Mouse (Mus musculus) intestine, embryonic 15.5 days (tissue): Measurements from ENCODE around the gene Gm21719. TPM values are rescaled to one million over a fixed set of nuclear protein-coding genes. Genes with fewer than 3 reads are reported as not detected.
"Not testable (repeated sequence)": the region's sequence is repeated elsewhere in the genome, so short reads cannot be mapped to it uniquely, and the experiment has no call there.

Experiments used
- ATAC-seq: fragments of 200-750 bp; cut with Nextera tagmentation; 2 replicates; pipeline ENCODE4 v1.8.0; 2017; ENCODE audit warnings: moderate TSS enrichment, moderate library complexity
- H3K27ac ChIP-seq: fragments of 300-500 bp; sonication (generic); 2 replicates; pipeline ENCODE4 v1.5.1; 2015; ENCODE audit warnings: mild to moderate bottlenecking, inconsistent platforms
- H3K27me3 ChIP-seq: fragments of 300-500 bp; sonication (generic); replicated peaks from 2 replicates; pipeline ENCODE4 v1.6.1; 2015; ENCODE audit warnings: inconsistent platforms
- H3K36me3 ChIP-seq: fragments of 300-500 bp; sonication (generic); 2 replicates; pipeline ENCODE4 v1.6.1; 2015; ENCODE audit warnings: inconsistent platforms
- H3K4me1 ChIP-seq: fragments of 300-500 bp; sonication (generic); replicated peaks from 2 replicates; pipeline ENCODE4 v1.6.1; 2015; ENCODE audit warnings: inconsistent platforms
- H3K4me2 ChIP-seq: fragments of 300-500 bp; sonication (generic); replicated peaks from 2 replicates; pipeline ENCODE4 v1.6.1; 2015; ENCODE audit warnings: mild to moderate bottlenecking, inconsistent platforms
- H3K4me3 ChIP-seq: fragments of 300-500 bp; sonication (generic); replicated peaks from 2 replicates; pipeline ENCODE4 v1.5.1; 2015; ENCODE audit warnings: inconsistent platforms
- H3K9ac ChIP-seq: fragments of 300-500 bp; sonication (generic); 2 replicates; pipeline ENCODE4 v1.6.1; 2015; ENCODE audit warnings: inconsistent platforms
- H3K9me3 ChIP-seq: fragments of 300-500 bp; sonication (generic); 2 replicates; pipeline ENCODE4 v1.6.1; 2016; ENCODE audit warnings: inconsistent platforms
- WGBS: fragments of 180-500 bp; shearing (Covaris S2); methylation state at CpG from one replicate; pipeline ENCODE4 v1.1.7; 2015; 5-methylcytosine and 5-hydroxymethylcytosine counted together
- polyA plus RNA-seq: library from polyadenylated mRNA; unstranded; fragments of >200 nt; fragmentation: Nextera tagmentation; extraction: Ambion mirVana; gene quantifications from 2 replicates; pipeline ENCODE4 v1.2.1, GENCODE M21; 2015

Gene Gm21719
- polyA plus RNA-seq = not detected in 2 replicates

DNA sequence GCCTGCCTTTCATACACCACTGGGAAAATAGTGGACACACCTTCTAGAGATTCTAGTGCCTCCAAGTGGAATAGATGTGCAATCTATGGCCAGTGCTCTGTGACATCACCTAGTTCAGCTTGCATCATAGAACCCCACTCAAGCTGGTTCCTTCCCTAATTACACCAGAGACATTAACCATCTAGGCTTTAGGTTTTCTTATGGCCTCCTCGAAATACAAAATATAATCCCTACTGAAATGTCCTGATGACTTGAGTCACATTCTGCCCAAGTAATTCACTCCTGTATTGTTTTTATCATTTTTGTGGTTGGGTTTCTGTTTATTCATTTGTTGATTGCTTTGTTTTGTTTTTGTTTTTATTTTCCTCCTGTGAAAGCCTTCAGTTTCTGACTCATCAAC, at the start of gene Gm21719:
Gene Gm21719 (minus strand): TSS at position 101 of the 400 bp plus-strand sequence.
- WGBS = 58% methylated on average over 1 of the region's 1 CpGs
- H3K4me3 ChIP-seq, H3K4me2 ChIP-seq, H3K4me1 ChIP-seq, H3K27me3 ChIP-seq, H3K9me3 ChIP-seq, H3K27ac ChIP-seq, H3K36me3 ChIP-seq, H3K9ac ChIP-seq, ATAC-seq: not testable (repeated sequence)

Other genes with a start within 250 kb of the Gm21719 start
- gene Gm28919, start 99.3 kb downstream of the Gm21719 start, polyA plus RNA-seq = not detected in 2 replicates
- not detected in 2 replicates for gene Gm20830, start 235.4 kb upstream of the Gm21719 start, polyA plus RNA-seq